Mouse (Mus musculus): ENCODE measurements at regions not wholly inside any gene's neighbourhood (a gene's known extent, or its start where the extent isn't known, plus 50 kb on each side); places are given as distances from the start of the nearest gene placed in this dataset.

GRCm38 (mm10) chr3:34562893-34563292 is 87.3 kb upstream of the Sox2 start:
- no peaks in the 10 kb centered on the region for H3K27me3 ChIP-seq
- H3K4me3 ChIP-seq (replicated peaks): no peak overlapping the region
- no peak for ATAC-seq (ENCODE audit: insufficient read depth)
- no peaks in the 10 kb centered on the region for H3K9me3 ChIP-seq (replicated peaks)
- WGBS (ENCODE audit: insufficient replicate concordance): 57% methylated on average over 8 of the region's 8 CpGs
- no peak overlapping the region for H3K4me2 ChIP-seq
- no peaks in the 10 kb centered on the region for H3K4me1 ChIP-seq (replicated peaks)
- H3K27ac ChIP-seq (replicated peaks): no peak overlapping the region
- no peak overlapping the region for H3K9ac ChIP-seq
- H3K36me3 ChIP-seq (replicated peaks): no peaks in the 10 kb centered on the region

GRCm38 (mm10) chr3:34561709-34562108 is 88.5 kb upstream of the Sox2 start:
- no peak overlapping the region for H3K9ac ChIP-seq
- H3K27me3 ChIP-seq: no peaks in the 10 kb centered on the region
- H3K4me3 ChIP-seq (replicated peaks): no peak overlapping the region
- H3K9me3 ChIP-seq (replicated peaks): no peaks in the 10 kb centered on the region
- no peak overlapping the region for H3K4me2 ChIP-seq
- ATAC-seq (ENCODE audit: insufficient read depth): no peak
- no peaks in the 10 kb centered on the region for H3K4me1 ChIP-seq (replicated peaks)
- H3K27ac ChIP-seq (replicated peaks): no peak overlapping the region
- no peaks in the 10 kb centered on the region for H3K36me3 ChIP-seq (replicated peaks)
- 58% methylated on average over 5 of the region's 5 CpGs for WGBS (ENCODE audit: insufficient replicate concordance)

GRCm38 (mm10) chr3:34559841-34560703 is 90.1 kb upstream of the Sox2 start:
- ATAC-seq (ENCODE audit: insufficient read depth): no peak
- no peaks in the 10 kb centered on the region for H3K4me1 ChIP-seq (replicated peaks)
- no peaks in the 10 kb centered on the region for H3K36me3 ChIP-seq (replicated peaks)
- H3K9ac ChIP-seq: no peak overlapping the region
- H3K4me2 ChIP-seq: no peak overlapping the region
- 61% methylated on average over 13 of the region's 13 CpGs for WGBS (ENCODE audit: insufficient replicate concordance)
- H3K4me3 ChIP-seq (replicated peaks): no peak overlapping the region
- H3K9me3 ChIP-seq (replicated peaks): no peaks in the 10 kb centered on the region
- H3K27me3 ChIP-seq: no peaks in the 10 kb centered on the region
- H3K27ac ChIP-seq (replicated peaks): no peak overlapping the region

GRCm38 (mm10) chr3:34558821-34559520 is 91.2 kb upstream of the Sox2 start:
- H3K4me1 ChIP-seq (replicated peaks): no peaks in the 10 kb centered on the region
- 51% methylated on average over 10 of the region's 10 CpGs for WGBS (ENCODE audit: insufficient replicate concordance)
- no peak overlapping the region for H3K27ac ChIP-seq (replicated peaks)
- no peaks in the 10 kb centered on the region for H3K9me3 ChIP-seq (replicated peaks)
- no peak overlapping the region for H3K4me2 ChIP-seq
- no peak overlapping the region for H3K9ac ChIP-seq
- no peak for ATAC-seq (ENCODE audit: insufficient read depth)
- H3K36me3 ChIP-seq (replicated peaks): no peaks in the 10 kb centered on the region
- no peaks in the 10 kb centered on the region for H3K27me3 ChIP-seq
- no peak overlapping the region for H3K4me3 ChIP-seq (replicated peaks)

GRCm38 (mm10) chr3:34552542-34553208 is 97.5 kb upstream of the Sox2 start:
- H3K36me3 ChIP-seq (replicated peaks): no peaks in the 10 kb centered on the region
- no peak overlapping the region for H3K4me2 ChIP-seq
- no peak overlapping the region for H3K27ac ChIP-seq (replicated peaks)
- ATAC-seq (ENCODE audit: insufficient read depth): no peak
- no peak overlapping the region for H3K9ac ChIP-seq
- WGBS (ENCODE audit: insufficient replicate concordance): 62% methylated on average over 17 of the region's 17 CpGs
- H3K4me3 ChIP-seq (replicated peaks): no peak overlapping the region
- H3K4me1 ChIP-seq (replicated peaks): no peaks in the 10 kb centered on the region
- no peaks in the 10 kb centered on the region for H3K27me3 ChIP-seq
- H3K9me3 ChIP-seq (replicated peaks): no peaks in the 10 kb centered on the region

- no peaks in the 10 kb centered on the region for H3K9me3 ChIP-seq (replicated peaks)
- WGBS (ENCODE audit: insufficient replicate concordance): 46% methylated on average over 3 of the region's 3 CpGs
- no peak overlapping the region for H3K27ac ChIP-seq (replicated peaks)
- no peaks in the 10 kb centered on the region for H3K27me3 ChIP-seq
- H3K4me1 ChIP-seq (replicated peaks): no peaks in the 10 kb centered on the region
- ATAC-seq (ENCODE audit: insufficient read depth): no peak
- H3K4me3 ChIP-seq (replicated peaks): no peak overlapping the region
- H3K9ac ChIP-seq: no peak overlapping the region
- H3K4me2 ChIP-seq: no peak overlapping the region
- no peaks in the 10 kb centered on the region for H3K36me3 ChIP-seq (replicated peaks)
Observed at GRCm38 (mm10) chr3:34551069-34551468, 99.1 kb upstream of the Sox2 start.

GRCm38 (mm10) chr3:34550189-34550588 is 100.0 kb upstream of the Sox2 start:
- H3K27me3 ChIP-seq: no peaks in the 10 kb centered on the region
- no peak overlapping the region for H3K4me2 ChIP-seq
- H3K9me3 ChIP-seq (replicated peaks): no peaks in the 10 kb centered on the region
- no peaks in the 10 kb centered on the region for H3K4me1 ChIP-seq (replicated peaks)
- ATAC-seq (ENCODE audit: insufficient read depth): no peak
- H3K4me3 ChIP-seq (replicated peaks): no peak overlapping the region
- no peak overlapping the region for H3K27ac ChIP-seq (replicated peaks)
- no peaks in the 10 kb centered on the region for H3K36me3 ChIP-seq (replicated peaks)
- 64% methylated on average over 12 of the region's 12 CpGs for WGBS (ENCODE audit: insufficient replicate concordance)
- no peak overlapping the region for H3K9ac ChIP-seq

GRCm38 (mm10) chr3:34532451-34532850 is 117.8 kb upstream of the Sox2 start:
- WGBS (ENCODE audit: insufficient replicate concordance): 55% methylated on average over 3 of the region's 3 CpGs
- Histone ChIP-seq H3K9me3 (replicated peaks) (no peaks in the 10 kb centered on the region), H3K27me3 (no peaks in the 10 kb centered on the region), H3K27ac (replicated peaks) (no peak overlapping the region), H3K36me3 (replicated peaks) (no peaks in the 10 kb centered on the region), H3K4me1 (replicated peaks) (no peaks in the 10 kb centered on the region), H3K4me2 (no peak overlapping the region), H3K9ac (no peak overlapping the region), H3K4me3 (replicated peaks) (no peak overlapping the region)
- ATAC-seq (ENCODE audit: insufficient read depth): no peak

- no peak overlapping the region for H3K4me2 ChIP-seq
- no peaks in the 10 kb centered on the region for H3K36me3 ChIP-seq (replicated peaks)
- no peak overlapping the region for H3K4me3 ChIP-seq (replicated peaks)
- H3K9ac ChIP-seq: no peak overlapping the region
- no peaks in the 10 kb centered on the region for H3K4me1 ChIP-seq (replicated peaks)
- no peaks in the 10 kb centered on the region for H3K9me3 ChIP-seq (replicated peaks)
- H3K27ac ChIP-seq (replicated peaks): no peak overlapping the region
- 62% methylated on average over 7 of the region's 7 CpGs for WGBS (ENCODE audit: insufficient replicate concordance)
- ATAC-seq (ENCODE audit: insufficient read depth): no peak
- no peaks in the 10 kb centered on the region for H3K27me3 ChIP-seq
Observed at GRCm38 (mm10) chr3:34531836-34532235, 118.4 kb upstream of the Sox2 start.

GRCm38 (mm10) chr3:34527546-34527945 is 122.7 kb upstream of the Sox2 start:
- Histone ChIP-seq H3K27ac (replicated peaks) (no peak overlapping the region), H3K4me2 (no peak overlapping the region), H3K4me1 (replicated peaks) (no peaks in the 10 kb centered on the region), H3K9me3 (replicated peaks) (no peaks in the 10 kb centered on the region), H3K4me3 (replicated peaks) (no peak overlapping the region), H3K9ac (no peak overlapping the region), H3K36me3 (replicated peaks) (no peaks in the 10 kb centered on the region), H3K27me3 (no peaks in the 10 kb centered on the region)
- ATAC-seq (ENCODE audit: insufficient read depth): no peak

GRCm38 (mm10) chr3:34525730-34526129 is 124.5 kb upstream of the Sox2 start:
- ATAC-seq (ENCODE audit: insufficient read depth): no peak
- Histone ChIP-seq H3K4me1 (replicated peaks) (no peaks in the 10 kb centered on the region), H3K36me3 (replicated peaks) (no peaks in the 10 kb centered on the region), H3K27ac (replicated peaks) (no peak overlapping the region), H3K4me3 (replicated peaks) (no peak overlapping the region), H3K27me3 (no peaks in the 10 kb centered on the region), H3K9ac (no peak overlapping the region), H3K4me2 (no peak overlapping the region), H3K9me3 (replicated peaks) (no peaks in the 10 kb centered on the region)
- WGBS (ENCODE audit: insufficient replicate concordance): 57% methylated on average over 5 of the region's 5 CpGs

All from liver, embryonic 15.5 days (tissue).